Mouse (Mus musculus) liver, embryonic 14.5 days (tissue): ENCODE data around the gene Paqr7. TPM values are rescaled to one million over a fixed set of nuclear protein-coding genes. Genes with fewer than 3 reads are reported as not detected.
A peak's percentile ranks its signal among the peaks of the same experiment; 100 is the strongest.

Experiments
- ATAC-seq: fragments of 200-750 bp; cut with Nextera tagmentation; 2 replicates; pipeline ENCODE4 v1.8.0; 2017; ENCODE audit warnings: moderate number of reproducible peaks, mild to moderate bottlenecking, moderate library complexity; ENCODE audit not compliant: insufficient read depth
- DNase-seq, 3 experiments: peaks; one replicate each; pipeline ENCODE4 v3.0.0-alpha.2; 2012 to 2013; ENCODE audit warnings: low read depth in 3 of 3, low spot score in 3 of 3
- H3K27ac ChIP-seq: fragments of 300-500 bp; sonication (generic); 2 replicates; pipeline ENCODE4 v1.5.1; 2014; ENCODE audit warnings: moderate library complexity, mild to moderate bottlenecking, control low read depth, inconsistent platforms
- H3K27me3 ChIP-seq: fragments of 300-500 bp; sonication (generic); 2 replicates; pipeline ENCODE4 v1.6.1; 2014; ENCODE audit warnings: mild to moderate bottlenecking, low read length, moderate library complexity; ENCODE audit not compliant: control insufficient read depth, insufficient read depth
- H3K36me3 ChIP-seq: fragments of 300-500 bp; sonication (generic); replicated peaks from 2 replicates; pipeline ENCODE4 v1.6.1; 2014; ENCODE audit warnings: low read depth; ENCODE audit not compliant: control insufficient read depth, insufficient read depth
- H3K4me1 ChIP-seq, 2 experiments: fragments of 200-500 bp in 1 of 2; fragments of 300-500 bp in 1 of 2; sonication (generic) in 1 of 2; replicated peaks; 2 replicates each; pipeline ENCODE4 v1.6.1; 2012 to 2014; ENCODE audit warnings: antibody characterized with exemption in 1 of 2, inconsistent platforms in 1 of 2, low read length in 1 of 2; ENCODE audit not compliant: control insufficient read depth in 2 of 2, insufficient read depth in 2 of 2
- H3K4me2 ChIP-seq: fragments of 300-500 bp; sonication (generic); 2 replicates; pipeline ENCODE4 v1.6.1; 2014; ENCODE audit warnings: low read depth, mild to moderate bottlenecking, control low read depth, moderate library complexity
- H3K4me3 ChIP-seq, 2 experiments: fragments of 200-500 bp in 1 of 2; fragments of 300-500 bp in 1 of 2; sonication (generic) in 1 of 2; 2 replicates each; pipeline ENCODE4 v1.5.1; 2012 to 2014; ENCODE audit warnings: low read depth in 2 of 2, low read length in 2 of 2, mild to moderate bottlenecking in 2 of 2, control low read depth in 1 of 2, inconsistent platforms in 1 of 2, moderate library complexity in 1 of 2; ENCODE audit not compliant: insufficient read depth in 1 of 2
- H3K9ac ChIP-seq: fragments of 300-500 bp; sonication (generic); replicated peaks from 2 replicates; pipeline ENCODE4 v1.6.1; 2014; ENCODE audit warnings: mild to moderate bottlenecking, control low read depth, moderate library complexity
- H3K9me3 ChIP-seq: fragments of 300-500 bp; sonication (generic); 2 replicates; pipeline ENCODE4 v1.6.1; 2016; ENCODE audit warnings: low read length, mixed read lengths; ENCODE audit not compliant: control insufficient read depth
- CTCF ChIP-seq: IDR thresholded peaks from 2 replicates; pipeline ENCODE4 v1.5.1; 2016; ENCODE audit warnings: antibody characterized with exemption, low read depth, control low read depth
- EP300 ChIP-seq: IDR thresholded peaks from 2 replicates; pipeline ENCODE4 v1.6.1; 2016; ENCODE audit warnings: antibody characterized with exemption, low read depth
- WGBS: fragments of 180-500 bp; shearing (Covaris S2); extraction: QIAGEN DNeasy Blood & Tissue Kit; methylation state at CpG from one replicate; pipeline ENCODE4 v1.1.7; 2014; ENCODE audit not compliant: insufficient replicate concordance; 5-methylcytosine and 5-hydroxymethylcytosine counted together
- polyA plus RNA-seq, 2 experiments: library from polyadenylated mRNA; depleted of rRNA in 1 of 2; stranded (reverse) in 1 of 2; unstranded in 1 of 2; fragments of >200 nt; fragmentation: Nextera tagmentation in 1 of 2; extraction: Ambion mirVana in 1 of 2; gene quantifications; 2 replicates each; pipeline versions ENCODE4 v1.2.1 to v1.2.3; 2012 to 2014

Gene Paqr7
- polyA plus RNA-seq, 2 experiments: 1.9 to 4.1 TPM

- ATAC-seq (no peak), DNase-seq (no peak)
- Histone ChIP-seq H3K4me3 (no peak overlapping the region), H3K27me3 (no peaks in the 10 kb centered on the region; the same call in 1 of the 2 replicates), H3K36me3 (peaks cover 10% of the 10 kb centered on the region), H3K9ac (no peak overlapping the region), H3K4me1 (no peaks in the 10 kb centered on the region), H3K9me3 (no peaks in the 10 kb centered on the region), H3K4me2 (no peak overlapping the region), H3K27ac (no peak overlapping the region)
- TF ChIP-seq CTCF: no peak
- TF ChIP-seq EP300: no peak
- 73% methylated on average over 4 of the region's 4 CpGs for WGBS
Observed at GRCm38 (mm10) chr4:134479839-134480238, 16.7 kb upstream of the Paqr7 start.

GRCm38 (mm10) chr4:134480864-134481263 lies 15.6 kb upstream of the Paqr7 start:
- Histone ChIP-seq H3K4me1 (0 out of 4 replicates have a peak, but pooled peaks cover 0 to 1% of the 10 kb centered on the region in 2 experiments), H3K27me3 (no peaks in the 10 kb centered on the region; the same call in 1 of the 2 replicates), H3K9me3 (no peaks in the 10 kb centered on the region), H3K4me2 (no peak overlapping the region), H3K9ac (no peak overlapping the region), H3K27ac (no peak overlapping the region), H3K4me3 (no peak overlapping the region), H3K36me3 (no peaks in the 10 kb centered on the region)
- WGBS: 17% methylated on average over 6 of the region's 6 CpGs
- TF ChIP-seq CTCF (peak; percentile 98), EP300 (no peak)
- DNase-seq: peak in 2 of 3 experiments; percentile 54 to 60
- no peak for ATAC-seq

GRCm38 (mm10) chr4:134481270-134481669 lies 15.2 kb upstream of the Paqr7 start:
- Histone ChIP-seq H3K36me3 (no peaks in the 10 kb centered on the region), H3K9me3 (no peaks in the 10 kb centered on the region), H3K4me1 (0 out of 4 replicates have a peak, but pooled peaks cover 0 to 2% of the 10 kb centered on the region in 2 experiments), H3K4me2 (no peak overlapping the region), H3K27ac (no peak overlapping the region), H3K4me3 (no peak overlapping the region), H3K27me3 (no peaks in the 10 kb centered on the region; the same call in 1 of the 2 replicates), H3K9ac (no peak overlapping the region)
- ATAC-seq (no peak), DNase-seq (no peak)
- TF ChIP-seq CTCF (no peak), EP300 (no peak)
- 43% methylated on average over 6 of the region's 6 CpGs for WGBS

- no peaks in the 10 kb centered on the region for H3K36me3 ChIP-seq
- no peak overlapping the region for H3K4me2 ChIP-seq
- no peak overlapping the region for H3K9ac ChIP-seq
- H3K27ac ChIP-seq: no peak overlapping the region
- H3K4me1 ChIP-seq: 0 out of 4 replicates have a peak, but pooled peaks cover 0 to 2% of the 10 kb centered on the region in 2 experiments
- DNase-seq (no peak), ATAC-seq (no peak)
- H3K4me3 ChIP-seq: no peak overlapping the region
- no peaks in the 10 kb centered on the region; the same call in 1 of the 2 replicates for H3K27me3 ChIP-seq
- 65% methylated on average over 8 of the region's 8 CpGs for WGBS
- TF ChIP-seq CTCF (no peak), EP300 (no peak)
- H3K9me3 ChIP-seq: no peaks in the 10 kb centered on the region
Observed at GRCm38 (mm10) chr4:134482442-134482841, 14.1 kb upstream of the Paqr7 start.

- Histone ChIP-seq H3K9ac (no peak overlapping the region), H3K4me1 (0 out of 4 replicates have a peak, but pooled peaks cover 0 to 2% of the 10 kb centered on the region in 2 experiments), H3K27ac (no peak overlapping the region), H3K27me3 (no peaks in the 10 kb centered on the region; the same call in 1 of the 2 replicates), H3K9me3 (no peaks in the 10 kb centered on the region), H3K4me2 (no peak overlapping the region), H3K4me3 (no peak overlapping the region), H3K36me3 (no peaks in the 10 kb centered on the region)
- 56% methylated on average over 6 of the region's 6 CpGs for WGBS
- ATAC-seq: no peak
- DNase-seq: no peak
- TF ChIP-seq EP300 (no peak), CTCF (no peak)
Observed at GRCm38 (mm10) chr4:134483078-134483688, 13.3 kb upstream of the Paqr7 start.
